9 mouse cellular contexts compared by ENCODE assay signal in the genomic region with DNA sequence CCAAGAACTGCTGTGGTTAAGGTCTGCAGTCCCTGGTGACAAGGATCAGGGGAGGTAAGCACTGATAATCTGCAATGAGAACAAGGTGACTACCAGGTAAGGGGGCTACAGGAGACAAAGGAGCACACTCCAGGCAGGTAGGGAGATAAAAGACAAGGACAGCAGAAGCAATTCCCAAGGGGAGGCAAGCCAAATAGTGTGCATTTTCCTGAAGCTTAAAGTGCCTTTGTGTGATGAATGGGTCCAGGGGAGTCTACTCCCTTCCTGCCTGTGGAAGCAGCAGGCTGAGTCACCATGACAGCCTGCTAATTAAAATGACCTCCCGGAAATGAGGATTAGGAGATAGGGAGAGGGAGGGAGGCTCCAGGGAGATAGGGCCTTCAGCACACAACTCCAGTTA. TPM values are rescaled to one million over a fixed set of nuclear protein-coding genes. Genes with fewer than 3 reads are reported as not detected.
DNase-seq lines count a peak whose midpoint lies in the region; ATAC-seq and TF ChIP-seq lines count a peak whose summit lies in the region.
"Had no signal": no experiment of that assay in that cellular context is flagged by ENCODE, and none has a peak within 500 bp of the region (broad histone marks: within the 10 kb centered on the region; RNA-seq: fewer than 3 reads in every experiment).

No protein-coding gene starts in this region.

- TF ChIP-seq POLR2A in heart, adult 2 months (IDR thresholded peaks at IDR 0.05; ENCODE audit: insufficient read depth, low read depth, low read length) = no peak

- no peaks in the 10 kb centered on the region for H3K9me3 ChIP-seq in kidney, embryonic 16.5 days (ENCODE audit: low read length)
- no peaks in the 10 kb centered on the region for H3K9me3 ChIP-seq in midbrain, embryonic 12.5 days

- no peak overlapping the region for H3K4me2 ChIP-seq in kidney, embryonic 16.5 days (replicated peaks; ENCODE audit: low read depth, low read length)
- no peak overlapping the region for H3K4me2 ChIP-seq in midbrain, embryonic 12.5 days (replicated peaks)

- no peaks in the 10 kb centered on the region for H3K27me3 ChIP-seq in heart, adult 2 months (ENCODE audit: control insufficient read depth, insufficient read depth, low read length)
- H3K27me3 ChIP-seq in kidney, embryonic 16.5 days (ENCODE audit: insufficient read depth, low read length) = no peaks in the 10 kb centered on the region
- no peaks in the 10 kb centered on the region for H3K27me3 ChIP-seq in midbrain, embryonic 12.5 days

- TF ChIP-seq CTCF in heart, adult 2 months (IDR thresholded peaks at IDR 0.05) = no peak

- H3K27ac ChIP-seq in heart, adult 2 months = peak overlapping the region; percentile 15
- peak overlapping the region; percentile 78 for H3K27ac ChIP-seq in kidney, embryonic 16.5 days (ENCODE audit: low read length)
- 0 out of 2 replicates have a peak overlapping the region, but pooled peaks have one; percentile 16 for H3K27ac ChIP-seq in midbrain, embryonic 12.5 days (replicated peaks)

- no peaks in the 10 kb centered on the region for H3K79me2 ChIP-seq in heart, adult 2 months (replicated peaks; ENCODE audit: control insufficient read depth, insufficient read depth, low read length)

- 7% methylated on average over 1 of the region's 1 CpGs for WGBS in heart, adult 2 months
- 0% methylated on average over 1 of the region's 1 CpGs for WGBS in kidney, embryonic 16.5 days
- 6% methylated on average over 1 of the region's 1 CpGs for WGBS in midbrain, embryonic 12.5 days

- ATAC-seq in kidney, embryonic 16.5 days (ENCODE audit: low FRiP score, low TSS enrichment) = peak; percentile 90
- ATAC-seq in midbrain, embryonic 12.5 days (ENCODE audit: low FRiP score, low read depth) = peak; percentile 79

- H3K4me1 ChIP-seq in heart, adult 2 months (ENCODE audit: control insufficient read depth, insufficient read depth, low read length) = peaks cover 4% of the 10 kb centered on the region
- peaks cover 17% of the 10 kb centered on the region; the same call in 1 of the 2 replicates for H3K4me1 ChIP-seq in kidney, embryonic 16.5 days (ENCODE audit: insufficient read depth, low read length)
- H3K4me1 ChIP-seq in midbrain, embryonic 12.5 days = peaks cover 10% of the 10 kb centered on the region

- no peak for TF ChIP-seq EP300 in heart, adult 2 months (IDR thresholded peaks at IDR 0.05; ENCODE audit: insufficient read depth, low read depth, low read length)

- H3K36me3 ChIP-seq in heart, adult 2 months (ENCODE audit: control insufficient read depth, insufficient read depth, low read length) = no peaks in the 10 kb centered on the region
- H3K36me3 ChIP-seq in kidney, embryonic 16.5 days (ENCODE audit: insufficient read depth, low read length) = no peaks in the 10 kb centered on the region
- H3K36me3 ChIP-seq in midbrain, embryonic 12.5 days = no peaks in the 10 kb centered on the region

- H3K4me3 ChIP-seq in heart, adult 2 months = no peak overlapping the region
- no peak overlapping the region for H3K4me3 ChIP-seq in kidney, embryonic 16.5 days (ENCODE audit: low read length)
- H3K4me3 ChIP-seq in midbrain, embryonic 12.5 days = no peak overlapping the region
- H3K4me3 ChIP-seq: erythroblast, embryonic 14.5 days had no signal

- peak; percentile 26 for DNase-seq in adrenal gland, postnatal 14 days
- no peak for DNase-seq in adrenal gland, postnatal 25 days
- DNase-seq in heart, adult 2 months = peak in 1 of 2 experiments; percentile 26
- no peak for DNase-seq in gastrocnemius, adult 8-10 months (ENCODE audit: low spot score in 2 of 2)
- DNase-seq in left cerebral cortex, postnatal 4 days = no peak
- no peak for DNase-seq in left cerebral cortex, postnatal 36 days (ENCODE audit: low spot score in 2 of 2)

- intact Hi-C loops in heart, adult 2 months (cut with DNase I) = no loop called here
- intact Hi-C loops in left cerebral cortex, postnatal 4 days (cut with DNase I) = no loop called here
- intact Hi-C loops in left cerebral cortex, postnatal 36 days (cut with DNase I) = no loop called here

- H3K9ac ChIP-seq in heart, adult 2 months (ENCODE audit: low read depth, low read length) = no peak overlapping the region
- 0 out of 2 replicates have a peak overlapping the region, but pooled peaks have one; percentile 14 for H3K9ac ChIP-seq in kidney, embryonic 16.5 days (replicated peaks; ENCODE audit: low read length)
- H3K9ac ChIP-seq in midbrain, embryonic 12.5 days (replicated peaks) = no peak overlapping the region

RNA-seq across cellular contexts. Expression of a gene that starts 56.1 kb away (rescaled TPM):
- total RNA-seq in adrenal gland, postnatal 14 days (2021) = 12.2 and 20.4 TPM in 2 replicates
- total RNA-seq in adrenal gland, postnatal 25 days (2021) = 12.6 and 14.9 TPM in 2 replicates
- total RNA-seq in heart, adult 2 months (2021) = 1 to 10 TPM; 7.3 to 7.6 TPM
- polyA plus RNA-seq in heart, adult 2 months (2012; rRNA removed) = 5.4 and 6.6 TPM in 2 replicates
- polyA plus RNA-seq in kidney, embryonic 16.5 days (2015; fragmentation: Nextera tagmentation; extraction: Ambion mirVana) = 33.7 and 34.4 TPM in 2 replicates
- 23.8 and 27.3 TPM in 2 replicates for polyA plus RNA-seq in midbrain, embryonic 12.5 days (2016; fragmentation: Nextera tagmentation; extraction: Ambion mirVana)
- total RNA-seq in gastrocnemius, adult 8-10 months (2022) = 1 to 10 TPM; 1.5 to 4.1 (median 3.2) TPM
- 10 to 100 TPM in 1 of 2 experiments, 1 to 10 TPM in 1; 8.4 to 10.1 TPM for total RNA-seq in left cerebral cortex, postnatal 4 days (2021)
- 1 to 10 TPM; 2.7 to 5.5 TPM for total RNA-seq in left cerebral cortex, postnatal 36 days (2021)

Comparison
In these comparisons a context has a peak if more than half of its experiments do, and no peak if none do; other contexts are left out.
1. H3K27ac ChIP-seq: peak in every context shown above with its lines; median percentile 78 in kidney, embryonic 16.5 days; 16 in midbrain, embryonic 12.5 days; 15 in heart, adult 2 months.